ENCODE assay signal across 15 mouse cellular contexts in the genomic region with DNA sequence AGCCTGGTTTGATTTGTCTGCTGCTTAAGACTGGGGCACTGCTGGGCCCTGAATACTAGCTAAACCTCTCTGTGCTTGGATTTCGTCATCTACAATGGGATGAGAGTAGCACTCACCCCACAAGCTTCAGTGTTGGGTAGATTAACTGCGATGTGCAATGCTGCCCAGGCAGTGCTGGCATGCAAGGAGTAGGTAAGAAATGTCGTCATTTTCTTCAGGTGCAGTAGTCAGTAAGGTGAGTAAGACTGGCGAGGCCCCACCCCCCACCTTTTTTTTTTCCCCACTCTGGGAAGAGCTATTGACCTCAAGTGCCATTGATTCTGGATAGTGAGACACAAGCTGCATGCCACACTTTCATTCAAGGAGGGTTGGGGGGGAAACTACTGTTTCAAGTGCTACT. TPM values are rescaled to one million over a fixed set of nuclear protein-coding genes. Genes with fewer than 3 reads are reported as not detected.
A peak's percentile ranks its signal among the peaks of the same experiment; 100 is the strongest.
DNase-seq lines count a peak whose midpoint lies in the region; ATAC-seq and TF ChIP-seq lines count a peak whose summit lies in the region.
"Had no signal": no experiment of that assay in that cellular context is flagged by ENCODE, and none has a peak within 500 bp of the region (broad histone marks: within the 10 kb centered on the region; RNA-seq: fewer than 3 reads in every experiment).

No protein-coding gene starts in this region.

- no peak overlapping the region for H3K9ac ChIP-seq in heart, embryonic 11.5 days (ENCODE audit: low read depth, low read length)
- H3K9ac ChIP-seq in hindbrain, embryonic 13.5 days: no peak overlapping the region
- H3K9ac ChIP-seq in hindbrain, embryonic 11.5 days (ENCODE audit: low read depth, low read length): no peak overlapping the region
- H3K9ac ChIP-seq in midbrain, embryonic 14.5 days (replicated peaks; ENCODE audit: low read length): no peak overlapping the region; the same call in 1 of the 2 replicates
- no peak overlapping the region for H3K9ac ChIP-seq in midbrain, postnatal 0 days (replicated peaks; ENCODE audit: low read length, poor library complexity, severe bottlenecking)
- H3K9ac ChIP-seq: embryonic facial prominence, embryonic 15.5 days; liver, embryonic 15.5 days; stomach, embryonic 15.5 days had no signal

- H3K4me1 ChIP-seq in heart, embryonic 11.5 days (ENCODE audit: control insufficient read depth, insufficient read depth, low read length): peaks cover 35% of the 10 kb centered on the region
- H3K4me1 ChIP-seq in hindbrain, embryonic 13.5 days (replicated peaks): peaks cover 55% of the 10 kb centered on the region
- H3K4me1 ChIP-seq in hindbrain, embryonic 11.5 days (replicated peaks; ENCODE audit: control insufficient read depth, insufficient read depth, low read length): peaks cover 4% of the 10 kb centered on the region
- peaks cover 41% of the 10 kb centered on the region for H3K4me1 ChIP-seq in midbrain, embryonic 14.5 days (ENCODE audit: control insufficient read depth, insufficient read depth, low read length)
- H3K4me1 ChIP-seq in midbrain, postnatal 0 days (ENCODE audit: insufficient read depth, low read length): peaks cover 6% of the 10 kb centered on the region

- DNase-seq in heart, adult 11 months: peak; percentile 91
- DNase-seq in hindbrain, embryonic 11.5 days (ENCODE audit: low spot score): no peak
- peak; percentile 9 for DNase-seq in midbrain, embryonic 14.5 days
- DNase-seq in midbrain, postnatal 0 days (ENCODE audit: low spot score): no peak
- peak; percentile 45 to 61 for DNase-seq in lung, postnatal 4 days
- DNase-seq: right cerebral cortex, adult 18-20 months; spleen, adult 18-20 months; thymus, postnatal 14 days had no signal

- no peak overlapping the region for H3K27ac ChIP-seq in heart, embryonic 11.5 days (ENCODE audit: low read depth, low read length)
- H3K27ac ChIP-seq in hindbrain, embryonic 13.5 days: no peak overlapping the region
- H3K27ac ChIP-seq in hindbrain, embryonic 11.5 days (ENCODE audit: low read depth, low read length): no peak overlapping the region
- no peak overlapping the region for H3K27ac ChIP-seq in midbrain, embryonic 14.5 days (replicated peaks; ENCODE audit: low read depth, low read length)
- H3K27ac ChIP-seq in midbrain, postnatal 0 days (ENCODE audit: low read depth, low read length): no peak overlapping the region

- ATAC-seq in heart, embryonic 11.5 days (replicated peaks; ENCODE audit: insufficient number of reproducible peaks, low FRiP score, low TSS enrichment): no peak
- ATAC-seq in hindbrain, embryonic 13.5 days (ENCODE audit: low FRiP score): no peak
- ATAC-seq in hindbrain, embryonic 11.5 days (ENCODE audit: low FRiP score): no peak
- no peak for ATAC-seq in midbrain, embryonic 14.5 days (ENCODE audit: low FRiP score, low TSS enrichment)
- ATAC-seq in midbrain, postnatal 0 days (ENCODE audit: low FRiP score): no peak
- no peak for ATAC-seq in cerebellum, adult (ENCODE audit: insufficient number of reproducible peaks, low FRiP score, low TSS enrichment)

- H3K9me3 ChIP-seq in heart, embryonic 11.5 days (replicated peaks; ENCODE audit: control insufficient read depth, low read length): no peaks in the 10 kb centered on the region
- no peaks in the 10 kb centered on the region for H3K9me3 ChIP-seq in hindbrain, embryonic 13.5 days
- no peaks in the 10 kb centered on the region for H3K9me3 ChIP-seq in hindbrain, embryonic 11.5 days (ENCODE audit: control insufficient read depth, low read length)
- H3K9me3 ChIP-seq in midbrain, embryonic 14.5 days (ENCODE audit: control insufficient read depth, low read length): no peaks in the 10 kb centered on the region
- no peaks in the 10 kb centered on the region for H3K9me3 ChIP-seq in midbrain, postnatal 0 days (ENCODE audit: low read length)
- H3K9me3 ChIP-seq: embryonic facial prominence, embryonic 15.5 days; liver, embryonic 15.5 days; stomach, embryonic 15.5 days had no signal

- no peak for TF ChIP-seq CTCF in midbrain, postnatal 0 days (IDR thresholded peaks at IDR 0.05)

- WGBS in heart, embryonic 11.5 days (ENCODE audit: insufficient replicate concordance): 71% methylated on average over 4 of the region's 4 CpGs
- 65% methylated on average over 4 of the region's 4 CpGs for WGBS in hindbrain, embryonic 13.5 days
- WGBS in hindbrain, embryonic 11.5 days: 73% methylated on average over 4 of the region's 4 CpGs
- 63% methylated on average over 4 of the region's 4 CpGs for WGBS in midbrain, embryonic 14.5 days
- 62% methylated on average over 4 of the region's 4 CpGs for WGBS in midbrain, postnatal 0 days

- H3K36me3 ChIP-seq in heart, embryonic 11.5 days (ENCODE audit: control insufficient read depth, insufficient read depth, low read length): no peaks in the 10 kb centered on the region; the same call in 1 of the 2 replicates
- peaks cover 3% of the 10 kb centered on the region; the same call in 1 of the 2 replicates for H3K36me3 ChIP-seq in hindbrain, embryonic 13.5 days
- no peaks in the 10 kb centered on the region for H3K36me3 ChIP-seq in hindbrain, embryonic 11.5 days (ENCODE audit: control insufficient read depth, insufficient read depth, low read length)
- 0 out of 2 replicates have a peak, but pooled peaks cover 10% of the 10 kb centered on the region for H3K36me3 ChIP-seq in midbrain, embryonic 14.5 days (ENCODE audit: control insufficient read depth, insufficient read depth, low read length)
- H3K36me3 ChIP-seq in midbrain, postnatal 0 days (ENCODE audit: insufficient read depth, low read length): 0 out of 2 replicates have a peak, but pooled peaks cover 4% of the 10 kb centered on the region
- H3K36me3 ChIP-seq: stomach, embryonic 15.5 days had no signal

- no peaks in the 10 kb centered on the region for H3K27me3 ChIP-seq in heart, embryonic 11.5 days (ENCODE audit: control insufficient read depth, insufficient read depth, low read length)
- no peaks in the 10 kb centered on the region for H3K27me3 ChIP-seq in hindbrain, embryonic 13.5 days
- H3K27me3 ChIP-seq in hindbrain, embryonic 11.5 days (ENCODE audit: control insufficient read depth, insufficient read depth, low read length): no peaks in the 10 kb centered on the region
- no peaks in the 10 kb centered on the region for H3K27me3 ChIP-seq in midbrain, embryonic 14.5 days (ENCODE audit: control insufficient read depth, insufficient read depth, low read length)
- H3K27me3 ChIP-seq in midbrain, postnatal 0 days (ENCODE audit: insufficient read depth, low read length): no peaks in the 10 kb centered on the region
- H3K27me3 ChIP-seq: embryonic facial prominence, embryonic 15.5 days; liver, embryonic 15.5 days; stomach, embryonic 15.5 days had no signal

- H3K4me3 ChIP-seq in heart, embryonic 11.5 days (ENCODE audit: low read depth, low read length): no peak overlapping the region
- no peak overlapping the region for H3K4me3 ChIP-seq in hindbrain, embryonic 13.5 days
- no peak overlapping the region for H3K4me3 ChIP-seq in hindbrain, embryonic 11.5 days (ENCODE audit: low read depth, low read length)
- no peak overlapping the region for H3K4me3 ChIP-seq in midbrain, embryonic 14.5 days (replicated peaks; ENCODE audit: low read depth, low read length)
- H3K4me3 ChIP-seq in midbrain, postnatal 0 days (ENCODE audit: low read depth, low read length): no peak overlapping the region
- H3K4me3 ChIP-seq: embryonic facial prominence, embryonic 15.5 days; liver, embryonic 15.5 days; myocyte; stomach, embryonic 15.5 days had no signal

- no peak overlapping the region for H3K4me2 ChIP-seq in heart, embryonic 11.5 days
- H3K4me2 ChIP-seq in hindbrain, embryonic 13.5 days: peak overlapping the region; percentile 69; the same call in 1 of the 2 replicates
- no peak overlapping the region for H3K4me2 ChIP-seq in hindbrain, embryonic 11.5 days (replicated peaks; ENCODE audit: low read depth, low read length)
- H3K4me2 ChIP-seq in midbrain, embryonic 14.5 days (ENCODE audit: low read length): no peak overlapping the region
- H3K4me2 ChIP-seq in midbrain, postnatal 0 days (ENCODE audit: low read depth, low read length, poor library complexity, severe bottlenecking): no peak overlapping the region

RNA-seq across cellular contexts. Expression of a gene that starts 3.8 kb away (rescaled TPM):
- 10.0 and 10.1 TPM in 2 replicates for polyA plus RNA-seq in heart, embryonic 11.5 days (2014; fragmentation: Nextera tagmentation; extraction: Ambion mirVana)
- 5.5 and 5.6 TPM in 2 replicates for polyA plus RNA-seq in hindbrain, embryonic 13.5 days (2015; fragmentation: Nextera tagmentation; extraction: Ambion mirVana)
- polyA plus RNA-seq in hindbrain, embryonic 11.5 days (2014; fragmentation: Nextera tagmentation; extraction: Ambion mirVana): 9.0 and 10.1 TPM in 2 replicates
- polyA plus RNA-seq in midbrain, embryonic 14.5 days (2014; fragmentation: Nextera tagmentation; extraction: Ambion mirVana): 10.3 and 11.4 TPM in 2 replicates
- 36.4 and 38.4 TPM in 2 replicates for total RNA-seq in midbrain, postnatal 0 days (2014; rRNA removed)
- polyA plus RNA-seq in midbrain, postnatal 0 days (2015; fragmentation: Nextera tagmentation; extraction: Ambion mirVana): 11.2 and 12.5 TPM in 2 replicates

RNA-seq across cellular contexts. Expression of a gene that starts 3.9 kb away (rescaled TPM):
- 155 and 163 TPM in 2 replicates for polyA plus RNA-seq in heart, embryonic 11.5 days (2014; fragmentation: Nextera tagmentation; extraction: Ambion mirVana)
- 301 and 314 TPM in 2 replicates for polyA plus RNA-seq in hindbrain, embryonic 13.5 days (2015; fragmentation: Nextera tagmentation; extraction: Ambion mirVana)
- 282 and 301 TPM in 2 replicates for polyA plus RNA-seq in hindbrain, embryonic 11.5 days (2014; fragmentation: Nextera tagmentation; extraction: Ambion mirVana)
- 291 and 338 TPM in 2 replicates for polyA plus RNA-seq in midbrain, embryonic 14.5 days (2014; fragmentation: Nextera tagmentation; extraction: Ambion mirVana)
- total RNA-seq in midbrain, postnatal 0 days (2014; rRNA removed): 237 and 357 TPM in 2 replicates
- 241 and 249 TPM in 2 replicates for polyA plus RNA-seq in midbrain, postnatal 0 days (2015; fragmentation: Nextera tagmentation; extraction: Ambion mirVana)

Comparison
In these comparisons a context has a peak if more than half of its experiments do, and no peak if none do; other contexts are left out.
1. DNase-seq: peak in heart, adult 11 months (single experiment), midbrain, embryonic 14.5 days (single experiment) and lung, postnatal 4 days (2 of 2); none in hindbrain, embryonic 11.5 days (single experiment) and midbrain, postnatal 0 days (single experiment).